Mouse (Mus musculus): Measurements from ENCODE around the gene Gm1113. TPM values are rescaled to one million over a fixed set of nuclear protein-coding genes. Genes with fewer than 3 reads are reported as not detected.

The Gm1113 gene
- polyA plus RNA-seq, 1 experiment = not detected

GRCm38 (mm10) chr9:35516711-35517110 is 1.4 kb downstream of the Gm1113 start:
- no peaks in the 10 kb centered on the region for H3K27me3 ChIP-seq (ENCODE audit: control insufficient read depth)
- H3K36me3 ChIP-seq (ENCODE audit: control insufficient read depth) = no peaks in the 10 kb centered on the region
- H3K4me3 ChIP-seq (replicated peaks) = no peak overlapping the region
- TF ChIP-seq GATA1 (IDR thresholded peaks at IDR 0.05; ENCODE audit: low read length) = no peak
- no peak for TF ChIP-seq TAL1 (IDR thresholded peaks at IDR 0.05; ENCODE audit: low read length)
- no peaks in the 10 kb centered on the region for H3K9me3 ChIP-seq (ENCODE audit: control insufficient read depth, low read length)
- no peaks in the 10 kb centered on the region for H3K4me1 ChIP-seq (ENCODE audit: control insufficient read depth)

- no peaks in the 10 kb centered on the region for H3K27me3 ChIP-seq (ENCODE audit: control insufficient read depth)
- TF ChIP-seq TAL1 (IDR thresholded peaks at IDR 0.05; ENCODE audit: low read length) = no peak
- TF ChIP-seq GATA1 (IDR thresholded peaks at IDR 0.05; ENCODE audit: low read length) = no peak
- no peaks in the 10 kb centered on the region for H3K9me3 ChIP-seq (ENCODE audit: control insufficient read depth, low read length)
- no peaks in the 10 kb centered on the region for H3K36me3 ChIP-seq (ENCODE audit: control insufficient read depth)
- H3K4me1 ChIP-seq (ENCODE audit: control insufficient read depth) = no peaks in the 10 kb centered on the region
- H3K4me3 ChIP-seq (replicated peaks) = no peak overlapping the region
Observed at GRCm38 (mm10) chr9:35516182-35516581, 1.9 kb downstream of the Gm1113 start.

GRCm38 (mm10) chr9:35513900-35514299 is 4.2 kb downstream of the Gm1113 start:
- H3K36me3 ChIP-seq (ENCODE audit: control insufficient read depth) = no peaks in the 10 kb centered on the region
- no peaks in the 10 kb centered on the region for H3K9me3 ChIP-seq (ENCODE audit: control insufficient read depth, low read length)
- no peaks in the 10 kb centered on the region for H3K27me3 ChIP-seq (ENCODE audit: control insufficient read depth)
- TF ChIP-seq GATA1 (IDR thresholded peaks at IDR 0.05; ENCODE audit: low read length) = no peak
- TF ChIP-seq TAL1 (IDR thresholded peaks at IDR 0.05; ENCODE audit: low read length) = no peak
- H3K4me3 ChIP-seq (replicated peaks) = no peak overlapping the region
- H3K4me1 ChIP-seq (ENCODE audit: control insufficient read depth) = no peaks in the 10 kb centered on the region

- TF ChIP-seq GATA1 (IDR thresholded peaks at IDR 0.05; ENCODE audit: low read length) (no peak), TAL1 (IDR thresholded peaks at IDR 0.05; ENCODE audit: low read length) (no peak)
- no peak overlapping the region for H3K4me3 ChIP-seq (replicated peaks)
- H3K27me3 ChIP-seq (ENCODE audit: control insufficient read depth) = no peaks in the 10 kb centered on the region
- no peaks in the 10 kb centered on the region for H3K4me1 ChIP-seq (ENCODE audit: control insufficient read depth)
- no peaks in the 10 kb centered on the region for H3K36me3 ChIP-seq (ENCODE audit: control insufficient read depth)
- H3K9me3 ChIP-seq (ENCODE audit: control insufficient read depth, low read length) = no peaks in the 10 kb centered on the region
Observed at GRCm38 (mm10) chr9:35508234-35508633, 9.8 kb downstream of the Gm1113 start.

GRCm38 (mm10) chr9:35502361-35503000 is 15.6 kb downstream of the Gm1113 start:
- TF ChIP-seq TAL1 (IDR thresholded peaks at IDR 0.05; ENCODE audit: low read length) = no peak
- TF ChIP-seq GATA1 (IDR thresholded peaks at IDR 0.05; ENCODE audit: low read length) = no peak
- Histone ChIP-seq H3K4me3 (replicated peaks) (no peak overlapping the region), H3K4me1 (ENCODE audit: control insufficient read depth) (no peaks in the 10 kb centered on the region), H3K36me3 (ENCODE audit: control insufficient read depth) (no peaks in the 10 kb centered on the region), H3K9me3 (ENCODE audit: control insufficient read depth, low read length) (no peaks in the 10 kb centered on the region), H3K27me3 (ENCODE audit: control insufficient read depth) (no peaks in the 10 kb centered on the region)

GRCm38 (mm10) chr9:35499946-35500345 is 18.1 kb downstream of the Gm1113 start:
- no peak for TF ChIP-seq GATA1 (IDR thresholded peaks at IDR 0.05; ENCODE audit: low read length)
- no peak for TF ChIP-seq TAL1 (IDR thresholded peaks at IDR 0.05; ENCODE audit: low read length)
- no peak overlapping the region for H3K4me3 ChIP-seq (replicated peaks)
- no peaks in the 10 kb centered on the region for H3K36me3 ChIP-seq (ENCODE audit: control insufficient read depth)
- no peaks in the 10 kb centered on the region for H3K27me3 ChIP-seq (ENCODE audit: control insufficient read depth)
- H3K4me1 ChIP-seq (ENCODE audit: control insufficient read depth) = no peaks in the 10 kb centered on the region
- no peaks in the 10 kb centered on the region for H3K9me3 ChIP-seq (ENCODE audit: control insufficient read depth, low read length)

GRCm38 (mm10) chr9:35495471-35495870 is 22.6 kb downstream of the Gm1113 start:
- TF ChIP-seq GATA1 (IDR thresholded peaks at IDR 0.05; ENCODE audit: low read length) (no peak), TAL1 (IDR thresholded peaks at IDR 0.05; ENCODE audit: low read length) (no peak)
- no peaks in the 10 kb centered on the region for H3K9me3 ChIP-seq (ENCODE audit: control insufficient read depth, low read length)
- H3K36me3 ChIP-seq (ENCODE audit: control insufficient read depth) = no peaks in the 10 kb centered on the region
- no peaks in the 10 kb centered on the region for H3K27me3 ChIP-seq (ENCODE audit: control insufficient read depth)
- no peak overlapping the region for H3K4me3 ChIP-seq (replicated peaks)
- H3K4me1 ChIP-seq (ENCODE audit: control insufficient read depth) = no peaks in the 10 kb centered on the region

GRCm38 (mm10) chr9:35494937-35495336 is 23.1 kb downstream of the Gm1113 start:
- TF ChIP-seq GATA1 (IDR thresholded peaks at IDR 0.05; ENCODE audit: low read length) (no peak), TAL1 (IDR thresholded peaks at IDR 0.05; ENCODE audit: low read length) (no peak)
- Histone ChIP-seq H3K4me3 (replicated peaks) (no peak overlapping the region), H3K4me1 (ENCODE audit: control insufficient read depth) (no peaks in the 10 kb centered on the region), H3K36me3 (ENCODE audit: control insufficient read depth) (no peaks in the 10 kb centered on the region), H3K27me3 (ENCODE audit: control insufficient read depth) (no peaks in the 10 kb centered on the region), H3K9me3 (ENCODE audit: control insufficient read depth, low read length) (no peaks in the 10 kb centered on the region)

GRCm38 (mm10) chr9:35493733-35494092 is 24.4 kb downstream of the Gm1113 start:
- Histone ChIP-seq H3K9me3 (ENCODE audit: control insufficient read depth, low read length) (no peaks in the 10 kb centered on the region), H3K4me1 (ENCODE audit: control insufficient read depth) (no peaks in the 10 kb centered on the region), H3K36me3 (ENCODE audit: control insufficient read depth) (no peaks in the 10 kb centered on the region; the same call in 1 of the 2 replicates), H3K27me3 (ENCODE audit: control insufficient read depth) (no peaks in the 10 kb centered on the region), H3K4me3 (replicated peaks) (no peak overlapping the region)
- no peak for TF ChIP-seq GATA1 (IDR thresholded peaks at IDR 0.05; ENCODE audit: low read length)
